Mouse (Mus musculus): ENCODE measurements at regions not wholly inside any gene's neighbourhood (a gene's known extent, or its start where the extent isn't known, plus 50 kb on each side); places are given as distances from the start of the nearest gene placed in this dataset.

- no peak for DNase-seq (ENCODE audit: low spot score in 2 of 2)
Measured at GRCm38 (mm10) chr17:81185685-81186084, 120.8 kb upstream of the Thumpd2 start.

GRCm38 (mm10) chr17:81180813-81181424 is 116.0 kb upstream of the Thumpd2 start:
- DNase-seq (ENCODE audit: low spot score in 2 of 2): no peak

GRCm38 (mm10) chr17:81176306-81176705 is 111.4 kb upstream of the Thumpd2 start:
- DNase-seq (ENCODE audit: low spot score in 2 of 2): no peak

- no peak for DNase-seq (ENCODE audit: low spot score in 2 of 2)
Measured at GRCm38 (mm10) chr17:81175877-81176276, 111.0 kb upstream of the Thumpd2 start.

- no peak for DNase-seq (ENCODE audit: low spot score in 2 of 2)
Measured at GRCm38 (mm10) chr17:81172943-81173342, 108.1 kb upstream of the Thumpd2 start.

GRCm38 (mm10) chr17:81169118-81169517 is 104.2 kb upstream of the Thumpd2 start:
- DNase-seq (ENCODE audit: low spot score in 2 of 2): no peak

- DNase-seq (ENCODE audit: low spot score in 2 of 2): no peak
Measured at GRCm38 (mm10) chr17:81150730-81151129, 85.8 kb upstream of the Thumpd2 start.

- no peak for DNase-seq (ENCODE audit: low spot score in 2 of 2)
Measured at GRCm38 (mm10) chr17:81134702-81135101, 69.8 kb upstream of the Thumpd2 start.

GRCm38 (mm10) chr17:81133227-81133626 is 68.3 kb upstream of the Thumpd2 start:
- DNase-seq (ENCODE audit: low spot score in 2 of 2): peak in 1 of 2 experiments; percentile 3

All from urinary bladder, postnatal 36 days (tissue).